Mouse (Mus musculus): Measurements from ENCODE around the gene Rad54l2. TPM values are rescaled to one million over a fixed set of nuclear protein-coding genes. Genes with fewer than 3 reads are reported as not detected.
A peak's percentile ranks its signal among the peaks of the same experiment; 100 is the strongest.

Gene Rad54l2
- total and polyA plus RNA-seq, 3 experiments = 9.5 to 14.8 (median 10.7) TPM

DNA sequence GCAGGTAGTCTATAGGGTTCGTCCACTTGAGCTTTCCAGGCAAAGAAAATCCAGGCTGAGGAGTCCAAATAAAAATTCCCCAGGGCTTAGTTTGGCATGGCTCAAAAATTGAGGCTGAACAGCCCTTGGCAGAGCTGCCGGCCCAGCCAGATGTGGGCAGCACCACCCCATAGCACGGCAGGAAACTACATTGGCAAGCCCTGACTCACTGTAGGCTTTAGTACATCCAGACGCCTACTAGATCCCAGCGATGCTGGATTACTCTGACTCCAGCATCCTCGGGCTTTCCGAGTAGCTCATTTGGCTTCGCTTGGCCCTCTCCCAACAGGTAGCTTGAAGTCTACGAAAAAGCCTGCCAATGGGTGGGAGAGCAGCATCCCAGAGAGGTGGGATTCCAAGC is 108.0 kb downstream of the Rad54l2 start:
- no peak overlapping the region for H3K9ac ChIP-seq (ENCODE audit: low read depth, low read length)
- no peak overlapping the region for H3K27ac ChIP-seq
- no peak overlapping the region for H3K4me3 ChIP-seq
- no peaks in the 10 kb centered on the region for H3K79me2 ChIP-seq (replicated peaks; ENCODE audit: control insufficient read depth, insufficient read depth, low read length)
- no peak for TF ChIP-seq EP300 (IDR thresholded peaks at IDR 0.05; ENCODE audit: insufficient read depth, low read depth, low read length)
- no peak for TF ChIP-seq CTCF (IDR thresholded peaks at IDR 0.05)
- intact Hi-C loops (cut with DNase I) = loop anchor here (10.0 kb wide), 1 partner anchor 864 kb away; the partner anchor contains the start of genes Cyb561d2, Nprl2 and Zmynd10
- peaks cover 4% of the 10 kb centered on the region for H3K4me1 ChIP-seq (ENCODE audit: control insufficient read depth, insufficient read depth, low read length)
- H3K27me3 ChIP-seq (ENCODE audit: control insufficient read depth, insufficient read depth, low read length) = no peaks in the 10 kb centered on the region
- WGBS = 78% methylated on average over 9 of the region's 9 CpGs
- no peaks in the 10 kb centered on the region for H3K36me3 ChIP-seq (ENCODE audit: control insufficient read depth, insufficient read depth, low read length)
- no peak for DNase-seq

DNA sequence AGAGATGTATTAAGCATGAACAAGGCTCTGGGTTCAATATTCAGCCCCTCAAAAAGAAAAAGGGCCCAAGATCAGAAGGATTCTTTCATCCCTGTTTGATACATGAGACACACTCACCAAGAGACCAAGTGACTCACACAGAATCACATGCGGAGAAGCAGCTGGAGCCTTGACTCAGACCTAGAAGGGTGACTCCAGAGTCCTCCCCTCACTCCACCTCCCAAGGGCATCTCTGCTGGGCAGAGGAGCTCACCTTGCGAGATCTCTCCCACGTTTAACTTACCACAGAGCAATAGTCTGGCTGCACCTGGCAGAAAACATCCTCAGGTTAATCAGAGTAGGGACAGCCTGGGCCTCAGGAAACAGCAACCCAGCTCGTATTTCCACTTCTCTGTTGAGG is 110.8 kb downstream of the Rad54l2 start:
- DNase-seq = no peak
- H3K36me3 ChIP-seq (ENCODE audit: control insufficient read depth, insufficient read depth, low read length) = no peaks in the 10 kb centered on the region
- no peak overlapping the region for H3K9ac ChIP-seq (ENCODE audit: low read depth, low read length)
- no peaks in the 10 kb centered on the region for H3K4me1 ChIP-seq (ENCODE audit: control insufficient read depth, insufficient read depth, low read length)
- intact Hi-C loops (cut with DNase I) = no loop called here
- H3K27ac ChIP-seq = no peak overlapping the region
- no peaks in the 10 kb centered on the region for H3K79me2 ChIP-seq (replicated peaks; ENCODE audit: control insufficient read depth, insufficient read depth, low read length)
- H3K27me3 ChIP-seq (ENCODE audit: control insufficient read depth, insufficient read depth, low read length) = no peaks in the 10 kb centered on the region
- TF ChIP-seq CTCF (IDR thresholded peaks at IDR 0.05) (no peak), EP300 (IDR thresholded peaks at IDR 0.05; ENCODE audit: insufficient read depth, low read depth, low read length) (no peak), POLR2A (IDR thresholded peaks at IDR 0.05; ENCODE audit: insufficient read depth, low read depth, low read length) (no peak)
- 68% methylated on average over 4 of the region's 4 CpGs for WGBS
- no peak overlapping the region for H3K4me3 ChIP-seq

DNA sequence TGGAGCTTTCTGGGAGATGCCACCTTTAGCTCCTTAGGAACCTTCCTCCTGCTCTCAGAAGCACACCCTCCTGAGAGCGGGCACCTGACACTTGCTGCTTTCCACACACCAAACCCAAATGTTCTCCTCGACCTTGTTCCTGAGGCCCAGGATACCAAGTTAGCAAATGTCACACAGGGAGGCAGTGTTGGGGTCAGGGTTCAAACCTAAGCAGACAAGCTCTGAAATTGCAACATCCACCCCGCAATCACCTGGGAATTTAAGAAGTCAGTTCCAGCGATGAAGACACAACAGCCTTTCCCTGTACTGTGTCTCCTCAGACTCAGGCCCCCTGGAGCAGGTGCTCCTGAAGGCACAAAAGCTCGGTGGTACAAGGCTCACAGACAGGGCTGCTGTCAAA is 111.3 kb downstream of the Rad54l2 start:
- no peaks in the 10 kb centered on the region for H3K27me3 ChIP-seq (ENCODE audit: control insufficient read depth, insufficient read depth, low read length)
- no peaks in the 10 kb centered on the region for H3K4me1 ChIP-seq (ENCODE audit: control insufficient read depth, insufficient read depth, low read length)
- H3K9ac ChIP-seq (ENCODE audit: low read depth, low read length) = no peak overlapping the region
- H3K4me3 ChIP-seq = no peak overlapping the region
- DNase-seq = no peak
- no peak overlapping the region for H3K27ac ChIP-seq
- no peak for TF ChIP-seq CTCF (IDR thresholded peaks at IDR 0.05)
- TF ChIP-seq EP300 (IDR thresholded peaks at IDR 0.05; ENCODE audit: insufficient read depth, low read depth, low read length) = no peak
- no peak for TF ChIP-seq POLR2A (IDR thresholded peaks at IDR 0.05; ENCODE audit: insufficient read depth, low read depth, low read length)
- no peaks in the 10 kb centered on the region for H3K36me3 ChIP-seq (ENCODE audit: control insufficient read depth, insufficient read depth, low read length)
- WGBS = 86% methylated on average over 5 of the region's 5 CpGs
- no peaks in the 10 kb centered on the region for H3K79me2 ChIP-seq (replicated peaks; ENCODE audit: control insufficient read depth, insufficient read depth, low read length)
- intact Hi-C loops (cut with DNase I) = no loop called here

DNA sequence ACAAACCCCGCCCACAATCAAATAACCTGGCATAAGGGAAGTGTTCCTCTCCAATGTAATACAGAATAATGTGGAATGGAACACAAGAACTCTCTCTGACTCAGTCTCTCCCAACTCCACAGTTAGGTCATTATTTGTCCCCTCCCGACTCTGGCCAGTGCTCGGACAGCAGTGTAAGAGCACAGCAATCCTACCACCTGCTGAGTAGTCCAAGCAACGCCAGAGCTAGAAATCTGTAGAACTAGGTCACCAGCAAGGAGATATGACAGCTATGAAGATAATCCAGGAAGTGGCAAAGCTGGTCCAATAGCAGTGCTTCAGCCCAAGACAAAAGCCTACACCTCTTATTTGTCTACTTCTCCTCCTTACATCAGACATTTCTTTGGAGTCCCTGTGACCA is 112.4 kb downstream of the Rad54l2 start:
- DNase-seq = no peak
- intact Hi-C loops (cut with DNase I) = no loop called here
- no peaks in the 10 kb centered on the region for H3K36me3 ChIP-seq (ENCODE audit: control insufficient read depth, insufficient read depth, low read length)

DNA sequence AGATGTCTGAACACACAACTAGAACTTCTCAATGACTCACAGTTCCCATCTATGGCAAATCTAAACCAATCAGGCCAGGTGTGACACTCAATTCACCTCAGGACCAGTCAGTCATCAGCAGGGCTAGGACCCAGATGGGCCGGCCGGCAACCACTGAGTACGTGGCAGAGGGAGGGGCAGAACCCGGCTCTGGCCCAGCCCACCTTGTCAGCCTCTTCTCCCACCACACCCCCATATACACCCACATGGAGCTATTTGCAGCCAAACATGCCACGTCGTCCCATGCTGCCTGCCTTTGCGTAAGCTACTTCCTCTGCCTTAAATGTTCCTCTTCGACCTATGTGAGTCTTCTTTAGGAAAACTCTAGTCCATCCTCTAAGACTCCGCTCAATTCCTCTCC is 113.0 kb downstream of the Rad54l2 start:
- Histone ChIP-seq H3K36me3 (ENCODE audit: control insufficient read depth, insufficient read depth, low read length) (no peaks in the 10 kb centered on the region), H3K27me3 (ENCODE audit: control insufficient read depth, insufficient read depth, low read length) (no peaks in the 10 kb centered on the region), H3K79me2 (replicated peaks; ENCODE audit: control insufficient read depth, insufficient read depth, low read length) (no peaks in the 10 kb centered on the region), H3K4me1 (ENCODE audit: control insufficient read depth, insufficient read depth, low read length) (no peaks in the 10 kb centered on the region), H3K27ac (no peak overlapping the region), H3K4me3 (no peak overlapping the region), H3K9ac (ENCODE audit: low read depth, low read length) (no peak overlapping the region)
- TF ChIP-seq EP300 (IDR thresholded peaks at IDR 0.05; ENCODE audit: insufficient read depth, low read depth, low read length) (no peak), CTCF (IDR thresholded peaks at IDR 0.05) (no peak), POLR2A (IDR thresholded peaks at IDR 0.05; ENCODE audit: insufficient read depth, low read depth, low read length) (no peak)
- no peak for DNase-seq
- intact Hi-C loops (cut with DNase I) = no loop called here
- 73% methylated on average over 9 of the region's 9 CpGs for WGBS

More for the DNA sequence above, 112.4 kb downstream of the Rad54l2 start:
- Histone ChIP-seq H3K9ac (ENCODE audit: low read depth, low read length) (no peak overlapping the region), H3K79me2 (replicated peaks; ENCODE audit: control insufficient read depth, insufficient read depth, low read length) (no peaks in the 10 kb centered on the region), H3K4me3 (no peak overlapping the region), H3K27me3 (ENCODE audit: control insufficient read depth, insufficient read depth, low read length) (no peaks in the 10 kb centered on the region), H3K27ac (no peak overlapping the region), H3K4me1 (ENCODE audit: control insufficient read depth, insufficient read depth, low read length) (no peaks in the 10 kb centered on the region)
- no peak for TF ChIP-seq EP300 (IDR thresholded peaks at IDR 0.05; ENCODE audit: insufficient read depth, low read depth, low read length)
- WGBS = 75% methylated on average over 4 of the region's 4 CpGs

DNA sequence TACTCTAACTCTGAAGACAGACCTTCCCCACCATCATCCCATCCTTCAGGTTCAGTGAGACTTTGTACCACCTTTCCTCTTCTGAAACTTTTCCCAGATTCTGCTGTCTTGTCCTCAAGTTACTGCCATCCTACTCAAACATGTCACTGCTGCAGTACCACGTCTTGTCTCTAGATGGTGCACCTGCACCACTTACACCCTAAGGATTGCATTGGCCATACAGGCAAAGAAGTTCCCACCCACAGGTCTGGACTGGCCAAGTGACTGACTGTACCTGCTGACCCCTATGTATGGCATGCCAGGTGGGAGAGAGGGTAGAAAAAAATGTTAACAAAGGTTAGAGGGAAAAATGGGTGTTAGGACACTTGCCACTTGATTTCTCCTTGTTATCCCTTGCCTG is 113.5 kb downstream of the Rad54l2 start:
- no peak overlapping the region for H3K9ac ChIP-seq (ENCODE audit: low read depth, low read length)
- H3K27me3 ChIP-seq (ENCODE audit: control insufficient read depth, insufficient read depth, low read length) = no peaks in the 10 kb centered on the region
- 0% methylated on average over 1 of the region's 1 CpGs for WGBS
- H3K4me1 ChIP-seq (ENCODE audit: control insufficient read depth, insufficient read depth, low read length) = no peaks in the 10 kb centered on the region
- no peak overlapping the region for H3K27ac ChIP-seq
- intact Hi-C loops (cut with DNase I) = no loop called here
- TF ChIP-seq EP300 (IDR thresholded peaks at IDR 0.05; ENCODE audit: insufficient read depth, low read depth, low read length) = peak; percentile 78
- TF ChIP-seq CTCF (IDR thresholded peaks at IDR 0.05) = peak; percentile 99
- no peak for TF ChIP-seq POLR2A (IDR thresholded peaks at IDR 0.05; ENCODE audit: insufficient read depth, low read depth, low read length)
- no peaks in the 10 kb centered on the region for H3K36me3 ChIP-seq (ENCODE audit: control insufficient read depth, insufficient read depth, low read length)
- no peak overlapping the region for H3K4me3 ChIP-seq
- DNase-seq = peak; percentile 78 to 86
- H3K79me2 ChIP-seq (replicated peaks; ENCODE audit: control insufficient read depth, insufficient read depth, low read length) = no peaks in the 10 kb centered on the region

Data from heart, adult 2 months (tissue).